Mouse (Mus musculus) lung, postnatal 0 days (tissue): ENCODE data around the gene Cnih3.

ENCODE experiments used
- CTCF ChIP-seq: IDR thresholded peaks from 2 replicates; pipeline ENCODE4 v1.5.1; 2016; ENCODE audit warnings: antibody characterized with exemption, mild to moderate bottlenecking
- EP300 ChIP-seq: IDR thresholded peaks from 2 replicates; pipeline ENCODE4 v1.6.1; 2016; ENCODE audit warnings: antibody characterized with exemption, mild to moderate bottlenecking, control low read depth

- TF ChIP-seq CTCF = no peak
- TF ChIP-seq EP300 = no peak
Observed at GRCm38 (mm10) chr1:181420080-181420536, 67.7 kb downstream of the Cnih3 start.
